Mouse (Mus musculus) lung, postnatal 0 days (tissue): ENCODE measurements around the gene Ube2h. TPM values are rescaled to one million over a fixed set of nuclear protein-coding genes. Genes with fewer than 3 reads are reported as not detected.

Source experiments
- ATAC-seq: fragments of 200-750 bp; cut with Nextera tagmentation; 2 replicates; pipeline ENCODE4 v1.8.0; 2017; ENCODE audit warnings: moderate library complexity
- DNase-seq: peaks from one replicate; pipeline ENCODE4 v3.0.0-alpha.2; 2016; ENCODE audit warnings: low spot score
- H3K27ac ChIP-seq: fragments of 300-500 bp; sonication (generic); 2 replicates; pipeline ENCODE4 v1.5.1; 2014; ENCODE audit warnings: antibody characterized with exemption, mild to moderate bottlenecking, low read length, mixed read lengths
- H3K27me3 ChIP-seq: fragments of 300-500 bp; sonication (generic); replicated peaks from 2 replicates; pipeline ENCODE4 v1.6.1; 2014; ENCODE audit warnings: low read length, mixed read lengths; ENCODE audit not compliant: insufficient read depth
- H3K36me3 ChIP-seq: fragments of 300-500 bp; sonication (generic); 2 replicates; pipeline ENCODE4 v1.6.1; 2014; ENCODE audit warnings: low read length, mixed read lengths; ENCODE audit not compliant: insufficient read depth
- H3K4me1 ChIP-seq: fragments of 300-500 bp; sonication (generic); 2 replicates; pipeline ENCODE4 v1.6.1; 2014; ENCODE audit warnings: antibody characterized with exemption, low read depth, low read length, mixed read lengths; ENCODE audit not compliant: insufficient read depth
- H3K4me2 ChIP-seq: fragments of 300-500 bp; sonication (generic); replicated peaks from 2 replicates; pipeline ENCODE4 v1.6.1; 2014; ENCODE audit warnings: low read depth, mild to moderate bottlenecking, low read length, moderate library complexity, mixed read lengths
- H3K4me3 ChIP-seq: fragments of 300-500 bp; sonication (generic); 2 replicates; pipeline ENCODE4 v1.5.1; 2014; ENCODE audit warnings: low read depth, low read length
- H3K9ac ChIP-seq: fragments of 300-500 bp; sonication (generic); replicated peaks from 2 replicates; pipeline ENCODE4 v1.6.1; 2014; ENCODE audit warnings: low read depth, mild to moderate bottlenecking
- H3K9me3 ChIP-seq: fragments of 300-500 bp; sonication (generic); 2 replicates; pipeline ENCODE4 v1.6.1; 2016; ENCODE audit warnings: low read length, mixed read lengths
- CTCF ChIP-seq: IDR thresholded peaks from 2 replicates; pipeline ENCODE4 v1.5.1; 2016; ENCODE audit warnings: antibody characterized with exemption, mild to moderate bottlenecking
- EP300 ChIP-seq: IDR thresholded peaks from 2 replicates; pipeline ENCODE4 v1.6.1; 2016; ENCODE audit warnings: antibody characterized with exemption, mild to moderate bottlenecking, control low read depth
- WGBS: fragments of 180-500 bp; shearing (Covaris S2); extraction: QIAGEN DNeasy Blood & Tissue Kit; methylation state at CpG from one replicate; pipeline ENCODE4 v1.1.7; 2014; 5-methylcytosine and 5-hydroxymethylcytosine counted together
- polyA plus RNA-seq: library from polyadenylated mRNA; unstranded; fragments of >200 nt; fragmentation: Nextera tagmentation; extraction: Ambion mirVana; gene quantifications from 2 replicates; pipeline ENCODE4 v1.2.1, GENCODE M21; 2015

The Ube2h gene
- polyA plus RNA-seq, 1 experiment from 2014 or later = 34.5 TPM

- Histone ChIP-seq H3K36me3 (no peaks in the 10 kb centered on the region), H3K27ac (no peak overlapping the region), H3K27me3 (peaks cover 69% of the 10 kb centered on the region), H3K4me3 (no peak overlapping the region), H3K4me2 (peak overlapping the region; percentile 59; the same call in 1 of the 2 replicates), H3K4me1 (peaks cover 14% of the 10 kb centered on the region; the same call in 1 of the 2 replicates), H3K9me3 (no peaks in the 10 kb centered on the region), H3K9ac (no peak overlapping the region)
- TF ChIP-seq CTCF (no peak), EP300 (no peak)
- DNase-seq = no peak
- 13% methylated on average over 8 of the region's 8 CpGs for WGBS
- ATAC-seq = no peak
Observed at GRCm38 (mm10) chr6:30172441-30172819, 131.9 kb downstream of the Ube2h start.

- no peak overlapping the region for H3K9ac ChIP-seq
- no peak overlapping the region for H3K4me3 ChIP-seq
- no peak overlapping the region for H3K4me2 ChIP-seq
- no peak for ATAC-seq
- peaks cover 14% of the 10 kb centered on the region; the same call in 1 of the 2 replicates for H3K4me1 ChIP-seq
- peaks cover 65% of the 10 kb centered on the region for H3K27me3 ChIP-seq
- H3K9me3 ChIP-seq = no peaks in the 10 kb centered on the region
- no peaks in the 10 kb centered on the region for H3K36me3 ChIP-seq
- no peak overlapping the region for H3K27ac ChIP-seq
- DNase-seq = no peak
- TF ChIP-seq CTCF = no peak
- TF ChIP-seq EP300 = no peak
- WGBS = 24% methylated on average over 10 of the region's 10 CpGs
Observed at GRCm38 (mm10) chr6:30171967-30172366, 132.4 kb downstream of the Ube2h start.

- no peak overlapping the region for H3K9ac ChIP-seq
- no peak overlapping the region for H3K4me3 ChIP-seq
- H3K9me3 ChIP-seq = no peaks in the 10 kb centered on the region
- DNase-seq (no peak), ATAC-seq (no peak)
- WGBS = 33% methylated on average over 8 of the region's 8 CpGs
- no peak for TF ChIP-seq EP300
- no peak overlapping the region for H3K27ac ChIP-seq
- H3K36me3 ChIP-seq = no peaks in the 10 kb centered on the region
- H3K4me2 ChIP-seq = no peak overlapping the region
- H3K27me3 ChIP-seq = peaks cover 58% of the 10 kb centered on the region
- peaks cover 11% of the 10 kb centered on the region; the same call in 1 of the 2 replicates for H3K4me1 ChIP-seq
Observed at GRCm38 (mm10) chr6:30171226-30171625, 133.1 kb downstream of the Ube2h start.

GRCm38 (mm10) chr6:30169148-30169547 lies 135.2 kb downstream of the Ube2h start:
- ATAC-seq (no peak), DNase-seq (no peak)
- Histone ChIP-seq H3K36me3 (no peaks in the 10 kb centered on the region), H3K9me3 (no peaks in the 10 kb centered on the region), H3K4me3 (no peak overlapping the region), H3K9ac (no peak overlapping the region), H3K4me1 (no peaks in the 10 kb centered on the region), H3K4me2 (no peak overlapping the region), H3K27me3 (peaks cover 37% of the 10 kb centered on the region), H3K27ac (no peak overlapping the region)
- TF ChIP-seq CTCF = no peak
- TF ChIP-seq EP300 = no peak
- 79% methylated on average over 12 of the region's 12 CpGs for WGBS

GRCm38 (mm10) chr6:30168275-30168674 lies 136.1 kb downstream of the Ube2h start:
- DNase-seq (no peak), ATAC-seq (peak; percentile 35; the same call in 1 of the 2 replicates)
- Histone ChIP-seq H3K36me3 (no peaks in the 10 kb centered on the region), H3K9ac (no peak overlapping the region), H3K27me3 (peaks cover 28% of the 10 kb centered on the region), H3K27ac (no peak overlapping the region), H3K4me2 (no peak overlapping the region), H3K9me3 (no peaks in the 10 kb centered on the region), H3K4me1 (no peaks in the 10 kb centered on the region), H3K4me3 (no peak overlapping the region)
- TF ChIP-seq EP300 (no peak), CTCF (no peak)
- 90% methylated on average over 3 of the region's 3 CpGs for WGBS

GRCm38 (mm10) chr6:30167192-30167591 lies 137.1 kb downstream of the Ube2h start:
- Histone ChIP-seq H3K36me3 (no peaks in the 10 kb centered on the region), H3K4me3 (no peak overlapping the region), H3K27me3 (peaks cover 17% of the 10 kb centered on the region; the same call in 1 of the 2 replicates), H3K4me2 (no peak overlapping the region), H3K9me3 (no peaks in the 10 kb centered on the region), H3K9ac (no peak overlapping the region), H3K4me1 (no peaks in the 10 kb centered on the region), H3K27ac (no peak overlapping the region)
- ATAC-seq (no peak), DNase-seq (no peak)
- 47% methylated on average over 11 of the region's 11 CpGs for whole genome bisulfite sequencing
- no peak for TF ChIP-seq EP300
- no peak for TF ChIP-seq CTCF

GRCm38 (mm10) chr6:30166349-30166748 lies 138.0 kb downstream of the Ube2h start:
- Histone ChIP-seq H3K4me1 (no peaks in the 10 kb centered on the region), H3K9ac (no peak overlapping the region), H3K27ac (no peak overlapping the region), H3K4me3 (no peak overlapping the region), H3K36me3 (no peaks in the 10 kb centered on the region), H3K27me3 (peaks cover 9% of the 10 kb centered on the region; the same call in 1 of the 2 replicates), H3K9me3 (no peaks in the 10 kb centered on the region), H3K4me2 (no peak overlapping the region)
- DNase-seq = no peak
- 67% methylated on average over 3 of the region's 3 CpGs for WGBS
- ATAC-seq = no peak
- TF ChIP-seq CTCF = no peak
- TF ChIP-seq EP300 = no peak
